Mouse (Mus musculus) liver, embryonic 14.5 days (tissue): ENCODE results near the gene Ntan1. TPM values are rescaled to one million over a fixed set of nuclear protein-coding genes. Genes with fewer than 3 reads are reported as not detected.
A peak's percentile ranks its signal among the peaks of the same experiment; 100 is the strongest.

Experiments
- ATAC-seq: fragments of 200-750 bp; cut with Nextera tagmentation; 2 replicates; pipeline ENCODE4 v1.8.0; 2017; ENCODE audit warnings: moderate number of reproducible peaks, mild to moderate bottlenecking, moderate library complexity; ENCODE audit not compliant: insufficient read depth
- DNase-seq, 3 experiments: peaks; one replicate each; pipeline ENCODE4 v3.0.0-alpha.2; 2012 to 2013; ENCODE audit warnings: low read depth in 3 of 3, low spot score in 3 of 3
- H3K27ac ChIP-seq: fragments of 300-500 bp; sonication (generic); 2 replicates; pipeline ENCODE4 v1.5.1; 2014; ENCODE audit warnings: moderate library complexity, mild to moderate bottlenecking, control low read depth, inconsistent platforms
- H3K27me3 ChIP-seq: fragments of 300-500 bp; sonication (generic); 2 replicates; pipeline ENCODE4 v1.6.1; 2014; ENCODE audit warnings: mild to moderate bottlenecking, low read length, moderate library complexity; ENCODE audit not compliant: control insufficient read depth, insufficient read depth
- H3K36me3 ChIP-seq: fragments of 300-500 bp; sonication (generic); replicated peaks from 2 replicates; pipeline ENCODE4 v1.6.1; 2014; ENCODE audit warnings: low read depth; ENCODE audit not compliant: control insufficient read depth, insufficient read depth
- H3K4me1 ChIP-seq, 2 experiments: fragments of 200-500 bp in 1 of 2; fragments of 300-500 bp in 1 of 2; sonication (generic) in 1 of 2; replicated peaks; 2 replicates each; pipeline ENCODE4 v1.6.1; 2012 to 2014; ENCODE audit warnings: antibody characterized with exemption in 1 of 2, inconsistent platforms in 1 of 2, low read length in 1 of 2; ENCODE audit not compliant: control insufficient read depth in 2 of 2, insufficient read depth in 2 of 2
- H3K4me2 ChIP-seq: fragments of 300-500 bp; sonication (generic); 2 replicates; pipeline ENCODE4 v1.6.1; 2014; ENCODE audit warnings: low read depth, mild to moderate bottlenecking, control low read depth, moderate library complexity
- H3K4me3 ChIP-seq, 2 experiments: fragments of 200-500 bp in 1 of 2; fragments of 300-500 bp in 1 of 2; sonication (generic) in 1 of 2; 2 replicates each; pipeline ENCODE4 v1.5.1; 2012 to 2014; ENCODE audit warnings: low read depth in 2 of 2, low read length in 2 of 2, mild to moderate bottlenecking in 2 of 2, control low read depth in 1 of 2, inconsistent platforms in 1 of 2, moderate library complexity in 1 of 2; ENCODE audit not compliant: insufficient read depth in 1 of 2
- H3K9ac ChIP-seq: fragments of 300-500 bp; sonication (generic); replicated peaks from 2 replicates; pipeline ENCODE4 v1.6.1; 2014; ENCODE audit warnings: mild to moderate bottlenecking, control low read depth, moderate library complexity
- H3K9me3 ChIP-seq: fragments of 300-500 bp; sonication (generic); 2 replicates; pipeline ENCODE4 v1.6.1; 2016; ENCODE audit warnings: low read length, mixed read lengths; ENCODE audit not compliant: control insufficient read depth
- CTCF ChIP-seq: IDR thresholded peaks from 2 replicates; pipeline ENCODE4 v1.5.1; 2016; ENCODE audit warnings: antibody characterized with exemption, low read depth, control low read depth
- EP300 ChIP-seq: IDR thresholded peaks from 2 replicates; pipeline ENCODE4 v1.6.1; 2016; ENCODE audit warnings: antibody characterized with exemption, low read depth
- WGBS: fragments of 180-500 bp; shearing (Covaris S2); extraction: QIAGEN DNeasy Blood & Tissue Kit; methylation state at CpG from one replicate; pipeline ENCODE4 v1.1.7; 2014; ENCODE audit not compliant: insufficient replicate concordance; 5-methylcytosine and 5-hydroxymethylcytosine counted together
- polyA plus RNA-seq, 2 experiments: library from polyadenylated mRNA; depleted of rRNA in 1 of 2; stranded (reverse) in 1 of 2; unstranded in 1 of 2; fragments of >200 nt; fragmentation: Nextera tagmentation in 1 of 2; extraction: Ambion mirVana in 1 of 2; gene quantifications; 2 replicates each; pipeline versions ENCODE4 v1.2.1 to v1.2.3; 2012 to 2014

Ntan1 gene
- polyA plus RNA-seq, 2 experiments = 16.0 to 41.7 TPM

DNA sequence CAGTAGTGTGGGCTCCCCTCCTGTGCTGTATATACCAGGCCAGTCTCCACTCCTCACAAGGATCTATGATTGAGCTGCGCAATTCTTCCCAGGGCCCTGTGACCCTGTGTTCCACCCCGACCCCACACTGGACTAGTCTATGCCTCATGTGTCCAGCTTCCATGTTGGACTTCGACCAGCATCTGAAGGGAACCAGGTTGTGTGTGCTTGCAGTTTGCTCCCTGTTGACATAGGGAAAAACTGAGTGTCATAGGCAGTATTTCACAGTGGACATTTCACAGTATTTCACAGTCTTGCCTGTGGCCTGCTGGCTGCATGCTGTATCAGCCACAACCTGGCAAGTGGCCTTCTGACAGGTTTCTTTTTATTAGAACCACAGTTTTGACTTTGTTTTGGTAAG lies 5.4 kb upstream of the Ntan1 start:
- 73% methylated on average over 3 of the region's 3 CpGs for WGBS
- ATAC-seq (no peak), DNase-seq (no peak)
- Histone ChIP-seq H3K4me1 (peaks cover 0 to 2% of the 10 kb centered on the region in 2 experiments; a peak in 1 of 4 replicates), H3K9ac (no peak overlapping the region), H3K4me2 (no peak overlapping the region), H3K4me3 (no peak overlapping the region), H3K27ac (no peak overlapping the region), H3K36me3 (peaks cover 41% of the 10 kb centered on the region), H3K9me3 (no peaks in the 10 kb centered on the region), H3K27me3 (no peaks in the 10 kb centered on the region)
- TF ChIP-seq CTCF = no peak
- no peak for TF ChIP-seq EP300

DNA sequence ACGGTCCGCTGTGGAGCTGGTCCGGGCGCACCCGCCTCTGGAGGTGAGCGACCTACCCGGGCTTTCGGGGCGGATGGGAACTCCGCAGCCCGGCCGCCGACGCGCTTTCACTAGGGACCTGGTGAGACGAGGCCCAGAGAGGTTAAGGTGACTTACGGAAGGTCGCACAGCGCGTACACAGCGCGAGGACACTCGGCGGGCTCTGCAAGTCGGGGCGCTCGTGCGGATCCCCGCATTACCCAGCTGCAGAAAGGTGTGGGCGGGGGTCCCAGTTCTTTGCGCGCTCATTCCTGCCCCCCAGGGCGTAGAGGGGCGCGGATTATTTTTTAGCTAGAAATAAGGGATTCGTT lies 724 bp downstream of the Ntan1 start:
- TF ChIP-seq EP300 (no peak), CTCF (no peak)
- peak overlapping the region; percentile 60 for H3K9ac ChIP-seq
- peaks cover 3 to 20% of the 10 kb centered on the region in 2 experiments; a peak in 3 of 4 replicates for H3K4me1 ChIP-seq
- H3K27ac ChIP-seq = no peak overlapping the region
- peaks cover 5% of the 10 kb centered on the region; the same call in 1 of the 2 replicates for H3K36me3 ChIP-seq
- no peaks in the 10 kb centered on the region for H3K27me3 ChIP-seq
- peak; percentile 68 for ATAC-seq
- H3K4me3 ChIP-seq = peak overlapping the region; percentile 60 to 74
- peak overlapping the region; percentile 79 for H3K4me2 ChIP-seq
- WGBS = under 1% methylated on average over 36 of the region's 36 CpGs
- no peaks in the 10 kb centered on the region for H3K9me3 ChIP-seq
- no peak for DNase-seq

DNA sequence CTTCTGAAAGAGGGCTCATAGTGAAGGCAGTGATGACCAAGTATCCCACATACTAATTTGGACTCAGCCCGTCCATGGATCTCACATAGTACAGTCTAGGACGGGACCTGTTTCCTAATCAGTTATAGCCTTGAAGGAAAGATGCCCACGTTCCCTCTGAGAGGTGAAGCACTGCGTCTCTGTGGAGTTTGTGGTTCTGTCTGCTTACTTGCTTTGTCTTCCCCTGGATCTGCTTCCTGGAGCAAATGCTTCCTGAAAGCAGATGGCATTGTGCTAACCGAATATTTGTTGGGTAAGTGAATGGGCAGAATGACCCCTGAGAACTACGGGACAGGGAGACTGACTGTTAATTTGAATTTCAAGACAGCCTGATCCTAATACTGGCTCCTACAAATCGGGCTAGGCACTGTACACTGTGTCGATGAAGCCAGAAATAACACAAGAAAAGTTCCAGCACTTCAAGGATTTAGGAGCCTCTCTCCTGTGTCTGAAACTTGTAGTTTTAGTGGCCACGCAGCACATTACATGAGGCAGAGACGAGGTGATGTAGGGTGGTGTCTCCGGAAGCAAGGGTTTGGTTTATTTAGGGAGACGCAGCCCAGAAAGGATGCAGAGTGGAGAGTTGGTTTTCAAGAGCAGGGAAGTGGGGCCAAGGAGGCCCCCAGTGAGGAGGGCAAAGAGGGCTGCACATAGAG lies 1.3 kb downstream of the Ntan1 start:
- no peaks in the 10 kb centered on the region for H3K9me3 ChIP-seq
- no peaks in the 10 kb centered on the region for H3K27me3 ChIP-seq
- H3K9ac ChIP-seq = peak overlapping the region; percentile 60
- no peak overlapping the region for H3K27ac ChIP-seq
- no peak for TF ChIP-seq EP300
- no peak for TF ChIP-seq CTCF
- peaks cover 3% of the 10 kb centered on the region; the same call in 1 of the 2 replicates for H3K36me3 ChIP-seq
- peaks cover 3 to 20% of the 10 kb centered on the region in 2 experiments; a peak in 3 of 4 replicates for H3K4me1 ChIP-seq
- DNase-seq (no peak), ATAC-seq (no peak)
- peak overlapping the region; percentile 79 for H3K4me2 ChIP-seq
- H3K4me3 ChIP-seq = peak overlapping the region; percentile 60 to 74
- WGBS = 24% methylated on average over 12 of the region's 12 CpGs

DNA sequence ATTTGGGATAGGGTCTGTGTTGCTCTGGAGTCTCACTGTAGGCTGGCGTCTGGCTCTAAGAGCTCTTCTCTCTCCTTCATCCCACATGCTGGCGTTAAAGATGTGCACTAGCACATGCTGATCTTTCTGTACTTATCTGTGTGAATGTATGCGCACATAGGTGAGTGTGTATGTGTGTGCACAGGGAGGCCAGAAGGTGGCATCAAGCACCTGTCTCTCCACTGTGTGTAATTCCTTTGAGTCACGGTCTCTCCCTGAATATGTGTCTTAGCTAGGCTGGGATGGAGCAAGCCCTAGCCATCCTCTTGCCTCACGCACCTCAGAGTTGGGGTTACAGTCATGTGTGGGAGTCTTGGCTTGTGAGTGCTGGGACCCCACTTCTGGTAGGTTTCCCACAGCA lies 2.1 kb downstream of the Ntan1 start:
- H3K36me3 ChIP-seq = no peaks in the 10 kb centered on the region
- TF ChIP-seq CTCF (peak; percentile 31), EP300 (no peak)
- no peaks in the 10 kb centered on the region for H3K27me3 ChIP-seq
- H3K4me3 ChIP-seq = no peak overlapping the region
- H3K4me1 ChIP-seq = peaks cover 3 to 20% of the 10 kb centered on the region in 2 experiments; a peak in 3 of 4 replicates
- ATAC-seq (no peak), DNase-seq (no peak)
- H3K4me2 ChIP-seq = no peak overlapping the region
- 84% methylated on average over 5 of the region's 5 CpGs for WGBS
- no peaks in the 10 kb centered on the region for H3K9me3 ChIP-seq
- H3K9ac ChIP-seq = no peak overlapping the region
- no peak overlapping the region for H3K27ac ChIP-seq

GRCm38 (mm10) chr16:13825781-13826490 lies 7.3 kb downstream of the Ntan1 start:
- Histone ChIP-seq H3K27ac (no peak overlapping the region), H3K4me3 (no peak overlapping the region), H3K4me2 (no peak overlapping the region), H3K4me1 (peaks cover 0 to 6% of the 10 kb centered on the region in 2 experiments; a peak in 2 of 4 replicates), H3K36me3 (no peaks in the 10 kb centered on the region; the same call in 1 of the 2 replicates), H3K9ac (no peak overlapping the region), H3K27me3 (no peaks in the 10 kb centered on the region), H3K9me3 (no peaks in the 10 kb centered on the region)
- DNase-seq (no peak), ATAC-seq (no peak)
- WGBS = 70% methylated on average over 7 of the region's 7 CpGs
- no peak for TF ChIP-seq EP300
